Mouse (Mus musculus) gastrocnemius, postnatal 36 days (tissue): ENCODE results near the gene Med16. TPM values are rescaled to one million over a fixed set of nuclear protein-coding genes. Genes with fewer than 3 reads are reported as not detected.

Experiments used
- DNase-seq, 2 experiments: peaks; one replicate each; pipeline ENCODE4 v3.0.0; 2022
- intact Hi-C: fragments of 180-260 bp; cut with DNase I; formaldehyde crosslinking; loops from one replicate; pipeline ENCODE4 v1.15.1; 2025
- microRNA-seq, 2 experiments: library from miRNA; unstranded; fragments of <30 nt; microRNA quantifications; one replicate each; pipeline ENCODE4 v1.2.0; 2021
- total RNA-seq, 2 experiments: library from RNA; stranded (reverse); gene quantifications; 2 replicates each; pipeline ENCODE4 v1.2.3; 2021

Gene Med16
- total RNA-seq, 2 experiments from 2014 or later: 27.5 to 35.3 TPM

GRCm38 (mm10) chr10:79852107-79852789 is 56.5 kb downstream of the Med16 start:
- intact Hi-C loops: no loop called here
- DNase-seq: no peak

- no peak for DNase-seq
- intact Hi-C loops: no loop called here
Measured at GRCm38 (mm10) chr10:79851653-79852052, 57.1 kb downstream of the Med16 start.

- DNase-seq: no peak
- intact Hi-C loops: no loop called here
Measured at GRCm38 (mm10) chr10:79849941-79850628, 58.6 kb downstream of the Med16 start.

- intact Hi-C loops: no loop called here
- no peak for DNase-seq
Measured at GRCm38 (mm10) chr10:79846553-79846952, 62.2 kb downstream of the Med16 start.

Small RNA genes lying within 50 kb of the gene (microRNA-seq; reads per million reads assigned to microRNA genes)
- gene Mir6910: 0 reads per million in 2 experiments

Other genes starting within 250 kb of the Med16 start
- not detected for gene Madcam1, start 244.4 kb downstream of the Med16 start, total RNA-seq
- 10 to 100 TPM; 19.2 to 19.6 TPM for gene Tpgs1, start 239.6 kb downstream of the Med16 start, total RNA-seq
- gene Cdc34, start 226.7 kb downstream of the Med16 start, total RNA-seq: 100 to 1,000 TPM; 344 to 378 TPM
- 1 to 10 TPM; 4.4 to 6.0 TPM for gene Gzmm, start 219.9 kb downstream of the Med16 start, total RNA-seq
- 100 to 1,000 TPM; 528 to 635 TPM for gene Bsg, start 204.4 kb downstream of the Med16 start, total RNA-seq
- under 1 TPM; 0.72 to 0.79 TPM for gene Hcn2, start 192.3 kb downstream of the Med16 start, total RNA-seq
- gene Polrmt, start 162.3 kb downstream of the Med16 start, total RNA-seq: 10 to 100 TPM; 29.4 to 33.2 TPM
- not detected for gene Fgf22, start 153.8 kb downstream of the Med16 start, total RNA-seq
- 10 to 100 TPM; 35.1 to 40.1 TPM for gene Rnf126, start 142.0 kb downstream of the Med16 start, total RNA-seq
- 1 to 10 TPM; 1.2 to 1.8 TPM for gene Fstl3, start 131.7 kb downstream of the Med16 start, total RNA-seq
- gene Prss57, start 118.0 kb downstream of the Med16 start, total RNA-seq: not detected
- gene Palm, start 115.4 kb downstream of the Med16 start, total RNA-seq: 10 to 100 TPM; 13.8 to 21.4 TPM
- gene Misp, start 87.9 kb downstream of the Med16 start, total RNA-seq: not detected
- 10 to 100 TPM; 17.2 to 17.4 TPM for gene Ptbp1, start 54.5 kb downstream of the Med16 start, total RNA-seq
- gene Prtn3, start 34.4 kb downstream of the Med16 start, total RNA-seq: not detected
- gene Plppr3, start 34.3 kb downstream of the Med16 start, total RNA-seq: not detected
- not detected for gene Elane, start 22.7 kb downstream of the Med16 start, total RNA-seq
- 10 to 100 TPM; 47.6 to 86.0 TPM for gene Cfd, start 18.1 kb downstream of the Med16 start, total RNA-seq
- gene Gm26602, start 1.9 kb upstream of the Med16 start, total RNA-seq: not detected
- gene Kiss1r, start 8.0 kb upstream of the Med16 start, total RNA-seq: under 1 TPM in 1 of 2 experiments, not detected in 1; 0.23 TPM
- gene R3hdm4, start 12.3 kb upstream of the Med16 start, total RNA-seq: 100 to 1,000 TPM; 114 to 118 TPM
- gene Arid3a, start 18.1 kb upstream of the Med16 start, total RNA-seq: 1 to 10 TPM; 1.3 to 1.8 TPM
- gene Wdr18, start 51.2 kb upstream of the Med16 start, total RNA-seq: 10 to 100 TPM; 17.5 to 23.9 TPM
- gene Grin3b, start 61.8 kb upstream of the Med16 start, total RNA-seq: under 1 TPM; 0.07 to 0.15 TPM
- gene Tmem259, start 75.4 kb upstream of the Med16 start, total RNA-seq: 10 to 100 TPM; 71.5 to 72.4 TPM
- 1 to 10 TPM; 5.2 to 6.0 TPM for gene Cnn2, start 79.7 kb upstream of the Med16 start, total RNA-seq
- gene Abca7, start 87.6 kb upstream of the Med16 start, total RNA-seq: 1 to 10 TPM; 5.4 to 5.8 TPM
- 1 to 10 TPM; 1.1 to 2.7 TPM for gene Arhgap45, start 107.7 kb upstream of the Med16 start, total RNA-seq
- gene Polr2e, start 130.9 kb upstream of the Med16 start, total RNA-seq: 10 to 100 TPM; 36.0 to 42.5 TPM
- gene Gpx4, start 138.2 kb upstream of the Med16 start, total RNA-seq: 100 to 1,000 TPM; 500 to 536 TPM
- 1 to 10 TPM; 4.5 to 7.3 TPM for gene Sbno2, start 196.6 kb upstream of the Med16 start, total RNA-seq
- 100 to 1,000 TPM; 120 to 135 TPM for gene Stk11, start 206.9 kb upstream of the Med16 start, total RNA-seq
- 100 to 1,000 TPM; 600 to 616 TPM for gene Atp5d, start 229.7 kb upstream of the Med16 start, total RNA-seq
- 1 to 10 TPM; 1.4 to 2.1 TPM for gene Cbarp, start 231.9 kb upstream of the Med16 start, total RNA-seq
- 10 to 100 TPM; 37.6 to 49.3 TPM for gene Midn, start 239.3 kb upstream of the Med16 start, total RNA-seq